Mouse (Mus musculus) fat pad, adult 2 months (tissue): ENCODE results near the gene Slc6a1.

Experiments
- DNase-seq: peaks from one replicate; pipeline ENCODE4 v3.0.0-alpha.2; 2011; ENCODE audit warnings: low read depth, low spot score; ENCODE audit errors: extremely low read depth

The Slc6a1 gene

DNA sequence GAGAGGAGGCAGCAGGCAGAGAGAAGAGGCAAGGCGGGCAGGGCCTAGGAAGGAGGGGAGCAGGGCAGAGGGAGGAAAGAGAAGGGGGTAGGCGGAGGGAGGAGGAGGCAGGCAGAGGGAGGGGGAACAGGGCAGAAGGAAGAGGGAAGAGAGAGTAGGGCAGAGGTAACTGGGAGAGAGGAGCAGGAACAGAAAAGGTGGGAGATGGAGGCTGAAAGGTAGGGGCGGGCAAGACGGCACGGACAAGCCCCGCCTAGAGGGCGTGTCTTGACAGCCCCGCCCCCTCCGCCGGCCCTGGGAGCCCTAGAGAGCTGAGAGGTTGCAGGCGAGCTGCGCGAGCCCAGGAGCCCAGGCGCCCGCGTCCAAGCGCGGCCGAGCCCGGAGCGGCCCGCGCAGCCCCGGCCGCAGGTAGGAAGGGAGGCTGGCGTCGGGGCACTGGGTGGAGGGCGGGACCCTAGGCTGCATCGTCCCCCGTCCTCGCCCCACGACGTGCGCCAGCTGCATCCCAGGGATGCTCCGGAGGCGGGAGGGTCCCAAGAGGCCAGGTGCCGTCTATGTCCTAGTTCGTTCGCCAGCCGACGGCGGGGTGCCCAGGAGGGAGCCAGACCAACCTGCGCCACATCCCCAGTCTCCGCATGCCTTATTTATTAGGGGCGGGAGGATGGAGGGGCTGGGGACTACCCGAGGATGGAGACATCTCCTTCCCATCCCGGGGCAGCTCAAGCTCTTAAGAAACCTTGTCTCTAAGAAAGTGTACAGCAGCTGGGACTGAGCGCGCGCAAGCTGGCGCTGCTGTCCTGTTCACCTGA, at the start of gene Slc6a1:
Gene Slc6a1 (plus strand): TSS at position 167 of the 809 bp plus-strand sequence.
- DNase-seq = no peak

DNA sequence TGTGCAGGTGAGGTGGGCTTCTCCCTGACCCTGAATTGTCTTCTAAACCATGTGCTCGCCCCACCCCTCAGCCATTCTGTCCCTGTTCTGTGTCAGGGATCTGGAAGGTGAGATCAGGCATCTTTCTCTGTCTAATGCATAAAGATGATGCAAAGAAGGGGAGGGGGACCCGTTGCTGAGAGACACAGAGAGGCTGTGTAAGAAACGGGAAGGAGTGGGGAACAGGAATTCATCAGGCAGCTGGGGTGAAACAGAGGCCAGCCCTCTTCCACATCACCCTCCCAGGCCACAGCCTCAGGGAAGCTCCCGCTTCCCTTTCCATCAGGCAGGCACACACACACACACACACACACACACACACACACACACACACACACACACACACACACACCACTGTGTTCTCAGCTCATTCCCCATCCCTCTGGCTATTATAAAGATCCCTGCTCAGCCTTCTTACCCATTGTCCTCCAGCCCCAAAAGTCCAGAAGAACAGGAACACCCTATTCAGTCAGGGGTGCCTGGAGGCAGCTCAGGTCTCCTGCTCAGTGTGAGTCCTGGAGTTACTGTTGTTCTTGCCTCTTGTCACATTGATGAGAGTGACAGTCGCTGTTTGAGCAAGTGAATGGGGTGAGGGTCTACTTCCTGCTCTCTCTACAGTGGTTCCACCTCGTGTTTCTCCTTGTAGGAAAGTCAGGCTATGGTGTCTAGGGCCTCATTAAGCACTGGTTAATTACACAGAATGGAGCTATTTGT, 43.4 kb upstream of the Slc6a1 start:
- DNase-seq = no peak

DNA sequence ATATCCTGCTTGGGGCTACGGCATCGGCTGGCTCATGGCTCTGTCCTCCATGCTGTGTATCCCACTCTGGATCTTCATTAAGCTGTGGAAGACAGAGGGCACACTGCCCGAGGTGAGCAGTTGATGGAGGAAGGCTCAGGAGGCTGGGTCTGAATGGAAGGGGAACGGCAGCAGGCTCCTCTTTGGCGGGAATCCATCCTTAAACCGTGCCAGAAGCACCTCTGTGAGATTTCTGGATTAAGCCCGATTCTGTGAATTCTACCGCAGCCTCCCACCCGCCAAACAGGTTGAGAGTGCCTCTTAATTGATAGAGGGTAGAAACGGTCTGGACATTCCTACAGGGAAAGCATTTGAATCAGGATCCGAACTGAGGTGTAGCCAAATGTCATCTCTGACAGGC, 36.8 kb upstream of the Slc6a1 start:
- DNase-seq = no peak

DNA sequence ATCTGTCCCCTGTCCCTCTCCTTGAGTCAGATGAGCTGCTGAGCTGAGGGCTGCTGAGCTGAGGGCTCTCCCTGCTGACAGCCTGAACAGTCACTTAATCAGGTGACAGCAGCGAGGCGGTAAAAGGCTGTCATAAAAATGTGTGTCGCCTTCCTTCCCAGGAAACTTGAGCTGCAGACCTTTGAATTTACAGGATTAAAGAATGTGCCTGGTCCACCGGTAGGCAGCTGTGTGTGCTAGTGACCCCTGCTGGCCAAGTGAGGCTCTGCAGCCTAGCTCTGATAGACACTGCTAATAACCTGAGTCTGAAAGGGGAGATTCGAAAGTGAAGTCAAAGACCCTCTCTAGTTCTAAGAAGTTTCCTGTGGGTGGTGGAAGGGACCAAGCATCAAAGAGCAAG, 32.1 kb upstream of the Slc6a1 start:
- DNase-seq = no peak

DNA sequence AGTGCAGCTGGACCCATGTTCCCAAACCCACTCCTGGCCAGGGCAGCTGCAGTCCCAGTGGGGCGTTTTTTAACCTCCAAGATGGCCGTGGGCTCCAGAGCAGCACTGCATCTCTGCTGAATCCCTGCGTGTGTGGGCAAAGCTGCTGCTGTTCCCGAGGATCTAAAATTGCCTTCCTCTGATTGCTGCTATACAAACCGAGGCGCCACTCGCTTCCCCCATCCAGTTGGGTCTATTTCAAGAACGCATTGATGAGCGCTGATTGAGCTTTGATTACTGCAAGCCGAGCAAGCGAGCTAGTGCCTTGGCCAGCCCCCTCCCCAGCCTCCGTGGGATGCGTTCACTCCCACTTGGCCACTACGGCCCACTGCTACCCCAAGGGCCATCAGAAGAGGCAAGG, 27.5 kb upstream of the Slc6a1 start:
- no peak for DNase-seq

DNA sequence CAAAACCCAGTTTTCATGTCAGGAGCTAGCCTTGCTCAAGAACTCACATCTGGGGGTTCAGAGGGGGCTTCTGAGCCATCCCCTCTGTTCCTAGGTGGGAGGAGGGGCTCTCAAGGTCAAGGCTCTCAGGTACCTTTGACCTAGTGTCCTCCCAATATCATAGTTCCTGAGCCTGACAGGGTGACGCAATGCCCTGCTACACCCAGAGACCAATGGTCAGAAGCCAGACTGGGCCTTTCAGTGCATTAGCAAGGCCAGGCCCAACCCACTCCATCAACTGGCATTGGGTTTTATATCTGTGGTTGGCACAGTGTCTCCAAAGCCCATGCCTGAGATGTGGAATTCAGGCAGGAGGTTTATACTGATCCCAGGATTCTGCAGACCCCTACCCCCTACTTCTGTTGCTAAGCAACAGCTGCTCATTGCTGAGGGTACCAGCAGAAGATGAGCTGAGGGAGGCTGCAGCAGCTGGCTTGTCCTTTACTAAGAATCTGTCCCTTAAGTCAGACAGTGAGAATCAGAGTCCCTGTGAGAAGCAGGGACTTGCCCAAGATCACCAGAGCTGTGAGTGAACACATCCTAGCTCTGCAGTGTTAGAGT, 24.6 kb upstream of the Slc6a1 start:
- no peak for DNase-seq

DNA sequence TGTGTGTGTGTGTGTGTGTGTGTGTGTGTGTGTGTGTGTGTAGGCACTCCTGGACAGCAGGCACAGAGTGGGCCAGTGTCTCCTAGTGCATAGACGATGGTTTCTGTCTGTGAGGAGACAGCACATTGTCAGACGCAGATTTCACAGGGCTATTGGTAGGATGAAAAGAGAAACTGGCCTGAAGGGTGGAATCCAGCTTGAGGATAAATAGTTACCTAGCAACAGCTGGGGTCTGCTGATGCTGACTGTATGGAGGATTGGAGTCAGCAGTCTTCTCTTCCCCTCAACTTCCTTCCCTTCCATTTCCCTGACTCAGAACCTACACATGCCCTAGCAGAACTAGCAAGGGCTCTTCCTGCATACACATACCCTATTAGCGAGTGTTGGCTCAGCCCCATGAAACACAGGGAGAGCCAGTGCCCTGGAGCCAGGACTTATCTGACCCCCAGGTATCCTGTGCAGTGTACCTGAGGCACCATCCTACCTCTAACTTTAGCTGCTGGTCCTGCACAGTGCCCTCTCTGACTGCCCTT, 23.7 kb upstream of the Slc6a1 start:
- DNase-seq = no peak

DNA sequence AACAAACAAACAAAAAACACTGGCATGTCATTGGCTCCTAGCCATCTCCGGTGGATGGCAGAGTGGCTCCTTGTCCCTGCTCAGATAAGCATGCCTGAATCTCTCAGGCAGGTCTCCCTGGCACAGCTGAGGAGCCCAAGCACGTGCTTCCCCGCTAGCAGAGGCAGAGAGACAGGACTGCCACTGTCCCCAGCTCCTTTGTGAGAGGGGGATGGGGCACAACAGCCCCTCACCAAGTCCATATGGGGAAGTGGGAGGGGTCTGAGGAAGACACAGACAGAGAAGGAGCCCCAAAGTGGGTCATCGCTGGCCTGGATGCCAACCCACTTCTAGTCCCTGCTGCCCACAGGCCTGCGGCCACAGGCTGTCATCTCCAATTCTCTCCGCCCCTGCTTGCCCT, 20.8 kb upstream of the Slc6a1 start:
- DNase-seq = no peak

DNA sequence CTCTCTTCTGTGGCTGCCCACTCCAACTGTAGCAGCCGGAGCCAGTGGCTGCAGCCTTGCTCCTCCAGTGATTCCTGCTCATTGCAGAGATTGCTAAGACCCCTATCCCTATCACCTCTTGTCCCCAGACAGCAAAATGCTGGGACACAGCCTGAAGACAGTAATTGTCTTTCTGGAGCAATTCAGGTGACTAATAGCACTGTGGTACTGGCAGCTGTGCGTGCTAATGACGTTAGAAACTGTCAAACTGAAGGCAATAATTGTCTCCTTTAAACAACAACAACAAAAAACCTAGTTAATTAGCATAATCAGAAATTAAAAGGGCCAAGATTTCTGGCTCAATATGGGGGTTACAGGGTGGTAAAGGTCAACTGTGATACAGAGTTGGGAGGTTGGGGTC, 18.4 kb upstream of the Slc6a1 start:
- no peak for DNase-seq

DNA sequence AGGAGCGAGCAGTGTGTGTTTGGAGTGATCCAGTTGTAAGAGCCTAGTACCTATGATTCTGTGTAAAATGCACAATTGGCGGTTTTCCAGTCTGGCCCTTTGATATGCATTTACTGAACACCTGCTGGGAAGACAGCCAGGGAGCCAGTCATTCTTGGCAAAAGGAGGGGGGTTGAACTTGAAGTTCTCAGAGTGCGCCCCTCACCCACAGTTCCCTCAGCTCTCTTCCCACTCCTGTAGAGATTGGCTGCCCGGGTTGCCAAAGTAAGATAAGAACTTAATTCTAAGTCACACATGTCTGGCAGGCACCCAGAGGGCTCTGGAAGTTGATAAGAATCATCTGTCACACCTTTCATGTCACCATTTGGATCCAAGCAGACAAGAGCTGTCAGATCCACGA, 18.0 kb upstream of the Slc6a1 start:
- no peak for DNase-seq

DNA sequence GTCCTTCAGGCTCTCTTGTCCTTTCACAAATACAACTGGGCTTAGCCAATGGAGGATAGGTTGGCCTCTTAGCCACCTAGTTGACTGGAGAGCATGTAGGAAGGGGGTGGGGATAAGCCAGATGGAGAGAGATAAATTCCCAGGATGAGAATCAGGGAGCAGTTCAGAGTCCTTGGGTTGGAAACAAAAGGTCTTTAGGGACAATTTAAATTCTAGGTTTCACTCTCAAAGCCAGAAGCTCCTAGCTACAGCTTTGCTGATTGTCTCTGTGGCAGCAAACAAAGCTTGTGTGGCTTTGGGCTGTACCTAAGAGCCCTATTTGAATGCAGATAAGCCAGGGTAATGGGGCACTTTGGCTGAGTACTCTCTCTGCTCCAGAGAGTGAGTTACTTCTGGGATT, 16.2 kb upstream of the Slc6a1 start:
- DNase-seq = no peak

DNA sequence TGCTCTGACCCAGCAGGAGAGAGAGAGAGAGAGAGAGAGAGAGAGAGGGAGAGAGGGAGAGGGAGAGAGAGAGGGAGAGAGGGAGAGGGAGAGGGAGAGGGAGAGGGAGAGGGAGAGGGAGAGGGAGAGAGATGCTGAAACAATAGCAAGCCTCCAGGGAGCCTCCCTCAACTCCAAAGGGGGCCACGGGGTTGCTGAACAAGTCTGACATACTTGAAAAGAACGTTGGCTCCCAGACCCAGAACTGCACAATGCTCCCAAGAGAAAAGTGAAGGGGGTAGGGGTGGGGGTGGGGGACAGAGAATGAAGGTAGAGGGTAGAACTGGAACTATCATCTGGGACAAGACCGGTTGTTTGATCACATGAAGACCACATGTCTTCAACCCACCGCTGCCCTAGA, 14.5 kb upstream of the Slc6a1 start:
- DNase-seq = no peak

DNA sequence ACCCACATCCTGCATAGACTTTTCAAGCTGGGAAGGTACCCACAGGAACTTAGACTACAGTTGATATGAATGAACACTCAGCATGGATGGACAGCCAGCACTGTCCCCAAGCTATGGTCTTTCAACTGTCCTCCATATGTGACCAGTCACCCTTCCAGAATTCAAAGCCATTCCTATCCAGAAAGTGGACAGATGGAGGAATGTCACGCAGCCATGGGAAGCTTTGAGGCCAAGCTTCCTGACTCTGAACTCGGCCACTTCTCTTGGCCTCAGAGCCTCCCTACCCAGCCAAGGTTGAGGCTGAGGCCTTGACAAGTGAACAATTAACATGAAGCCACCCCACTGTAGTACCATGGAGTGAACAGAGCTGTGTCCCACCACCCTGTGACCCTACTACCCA, 12.8 kb upstream of the Slc6a1 start:
- no peak for DNase-seq

DNA sequence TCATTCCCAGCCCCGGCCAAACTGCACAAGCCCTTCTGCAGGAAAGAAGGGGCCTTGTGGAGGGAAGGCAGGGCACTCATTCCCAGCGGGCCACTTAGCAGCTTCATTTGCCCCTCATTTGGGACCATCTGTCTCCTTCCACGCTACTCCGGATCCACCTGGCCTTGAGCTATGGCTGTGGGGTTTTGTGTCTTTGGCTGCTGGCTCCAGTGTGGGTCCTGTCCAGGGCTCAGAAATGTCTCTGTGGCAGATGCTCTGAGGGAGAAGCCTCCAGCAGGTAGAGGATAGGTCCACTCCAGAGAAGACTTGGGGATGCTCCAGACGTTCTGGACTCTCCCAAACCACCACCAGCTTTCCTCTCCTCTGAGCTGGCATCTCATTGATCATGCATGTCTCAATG, 11.6 kb upstream of the Slc6a1 start:
- no peak for DNase-seq

DNA sequence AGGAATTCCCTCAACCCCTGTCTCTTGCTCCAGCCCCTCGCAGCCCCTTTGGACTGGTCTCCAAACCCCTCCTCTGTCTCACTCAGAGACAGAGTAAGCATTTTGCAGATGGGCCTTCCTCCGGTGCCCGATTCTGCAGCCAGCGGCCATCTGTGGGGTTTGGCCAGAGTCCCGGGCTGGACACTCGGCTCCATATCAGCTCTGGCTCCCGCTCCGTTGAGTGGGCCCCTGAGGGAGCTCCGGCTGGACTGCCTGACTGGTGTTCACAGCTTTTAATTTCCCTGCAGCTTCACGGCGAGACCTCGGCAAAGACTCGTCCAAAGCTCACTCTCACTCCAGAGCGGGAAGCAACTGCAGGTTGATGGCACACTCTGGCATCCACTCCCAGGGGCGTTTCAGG, 10.2 kb upstream of the Slc6a1 start:
- no peak for DNase-seq

DNA sequence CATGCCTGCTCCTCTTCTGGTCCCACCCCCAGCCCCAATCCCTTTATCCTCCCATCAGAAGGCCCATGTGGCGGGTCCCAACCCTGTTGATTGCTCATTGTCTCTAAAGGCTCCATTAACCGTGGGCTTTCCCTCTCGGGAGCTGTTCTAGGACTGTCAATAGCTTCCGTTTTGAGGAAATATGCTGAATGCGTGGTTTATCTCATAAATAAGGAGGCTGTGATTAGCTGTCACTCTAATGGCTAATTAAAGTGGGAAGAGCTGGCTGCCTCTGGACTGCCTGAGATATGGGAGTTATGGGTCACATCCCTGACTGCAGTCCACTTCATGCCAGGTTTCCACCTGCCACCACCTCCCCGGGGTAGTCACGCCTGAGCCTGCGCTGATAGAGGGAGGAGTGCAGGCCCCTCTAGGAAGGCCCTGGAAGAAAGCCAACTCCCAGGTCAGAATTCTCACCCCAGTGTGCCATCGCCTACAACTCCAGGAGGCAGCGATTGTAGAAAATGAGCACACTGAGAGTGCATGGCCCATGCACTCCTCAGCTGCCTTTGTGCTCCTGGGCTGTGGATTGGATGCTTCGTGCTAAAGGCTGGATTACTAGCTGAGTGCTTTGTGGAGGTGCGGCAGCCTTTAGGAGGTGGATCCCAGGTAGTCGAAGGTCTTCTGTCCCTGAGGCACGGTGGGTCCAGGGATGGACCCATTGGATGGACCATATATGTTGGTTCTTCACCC, 8.3 kb upstream of the Slc6a1 start:
- DNase-seq = no peak

DNA sequence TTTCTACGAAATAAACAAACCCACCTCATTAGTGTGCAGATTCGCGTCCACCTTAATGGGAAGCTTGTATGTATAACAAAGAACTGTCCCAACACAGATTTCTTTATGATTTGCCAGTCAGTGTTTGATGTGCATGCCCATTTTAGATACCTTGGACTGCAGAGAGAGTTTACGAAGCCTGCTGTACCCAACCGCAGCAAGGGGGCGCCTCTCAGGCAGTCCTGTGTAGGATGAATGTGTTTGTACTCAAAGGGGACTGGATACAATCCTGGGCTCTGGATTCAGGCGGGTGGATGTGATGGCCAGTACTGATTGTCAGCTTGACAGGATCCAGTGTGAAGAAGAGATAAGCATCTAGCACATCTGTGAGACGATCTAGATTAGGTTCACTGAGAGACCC, 6.6 kb upstream of the Slc6a1 start:
- DNase-seq = no peak

DNA sequence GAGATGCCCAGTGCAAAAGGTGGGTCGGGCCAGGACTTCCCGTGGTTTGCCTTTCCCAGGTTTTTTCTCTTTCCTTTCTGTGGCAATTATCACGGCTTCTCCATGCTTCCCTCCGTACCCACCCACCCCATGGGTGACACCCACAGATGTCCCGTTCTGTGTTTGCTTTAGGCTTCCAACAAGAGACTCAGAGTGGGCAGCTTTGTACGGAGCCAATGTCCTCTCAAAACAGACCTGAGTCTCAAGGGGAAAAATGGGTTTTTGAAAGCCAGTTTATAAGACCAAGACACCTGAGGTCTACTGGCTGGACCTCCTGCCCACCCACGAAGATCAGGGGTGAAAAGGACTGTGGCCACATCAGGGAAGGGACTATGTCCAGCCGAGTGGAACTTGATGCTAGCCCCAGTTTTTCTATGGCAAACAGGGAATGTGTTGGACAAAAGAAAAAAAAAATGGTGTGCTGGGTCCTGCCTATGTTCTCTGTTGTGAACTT, 889 bp downstream of the Slc6a1 start:
- DNase-seq = no peak

DNA sequence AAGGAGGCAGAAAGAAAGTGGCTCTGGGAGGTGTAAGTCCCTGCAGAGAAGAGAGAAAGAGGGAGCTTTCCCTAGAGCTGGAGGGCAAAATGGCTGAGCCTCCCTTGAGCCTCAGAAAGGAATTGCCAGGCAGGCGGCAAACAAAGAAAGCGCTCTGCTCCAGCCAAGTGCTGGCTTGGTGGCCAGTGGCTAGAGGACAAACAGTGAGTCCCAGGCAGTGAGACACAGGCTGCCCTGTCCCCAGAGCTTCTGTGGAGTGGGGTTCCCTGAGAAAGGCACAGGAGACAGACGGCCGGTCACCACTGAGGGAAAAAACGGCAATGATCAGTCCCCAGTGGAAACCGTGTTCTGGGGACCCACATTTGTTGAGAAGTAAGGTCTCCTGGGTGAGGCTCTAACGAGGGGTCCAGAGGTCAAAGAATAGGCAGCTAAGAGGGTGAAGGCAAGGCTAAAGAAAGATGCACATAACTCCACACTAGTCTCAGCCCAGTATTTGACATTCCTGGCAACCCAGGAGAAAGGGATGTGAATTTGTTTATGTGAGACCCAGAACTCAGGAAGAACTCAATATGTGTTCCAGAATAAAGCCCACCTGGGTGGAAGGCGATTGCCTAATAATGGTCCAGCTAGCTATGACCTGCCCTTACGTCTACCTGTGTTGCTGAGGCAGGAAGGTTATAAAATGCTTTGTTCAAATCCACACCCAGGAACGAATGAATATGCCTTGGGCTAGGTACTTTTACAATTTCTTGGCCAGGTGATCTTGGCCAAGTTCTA, 1.7 kb downstream of the Slc6a1 start:
- DNase-seq = peak; percentile 1

DNA sequence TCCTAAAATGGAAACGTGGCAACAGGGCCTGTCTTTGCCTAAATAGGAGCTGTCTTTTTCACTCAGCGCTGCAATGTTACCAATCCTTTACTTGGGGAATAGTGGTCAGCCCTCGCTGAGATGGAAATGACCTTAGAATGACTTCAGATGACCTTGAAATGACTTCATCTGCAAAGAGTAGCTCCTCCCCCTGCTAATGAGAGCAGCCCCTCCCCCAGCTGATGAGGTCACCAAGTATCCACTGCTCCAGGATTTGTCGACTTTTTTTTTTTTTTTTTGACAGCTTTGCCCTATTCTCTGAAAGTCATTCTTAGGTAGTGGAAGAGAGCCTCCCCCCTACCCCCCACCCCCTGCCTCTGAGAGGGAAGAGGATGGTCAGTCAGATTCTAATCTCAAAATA, 3.0 kb downstream of the Slc6a1 start:
- no peak for DNase-seq
